Mouse (Mus musculus) MEL (cell line): ENCODE measurements around the gene Pitpnm3. TPM values are rescaled to one million over a fixed set of nuclear protein-coding genes. Genes with fewer than 3 reads are reported as not detected.

ENCODE experiments used
- DNase-seq: peaks from one replicate; pipeline ENCODE4 v3.0.0; 2011; ENCODE audit warnings: low read depth, low spot score
- H3K27ac ChIP-seq: 2 replicates; pipeline ENCODE4 v1.5.1; 2012; ENCODE audit warnings: low read depth, mild to moderate bottlenecking, control low read depth, low read length, moderate library complexity; ENCODE audit not compliant: control insufficient read depth
- H3K27me3 ChIP-seq, 2 experiments: fragments of 150-350 bp in 1 of 2; sonication (generic) in 1 of 2; 2 replicates each; pipeline ENCODE4 v1.6.1; 2012; ENCODE audit warnings: low read length in 2 of 2, mild to moderate bottlenecking in 2 of 2, improper control_type of control experiment in 1 of 2, moderate library complexity in 1 of 2; ENCODE audit not compliant: insufficient read depth in 2 of 2, control insufficient read depth in 1 of 2
- H3K36me3 ChIP-seq, 2 experiments: 2 replicates each; pipeline ENCODE4 v1.6.1; 2012 to 2014; ENCODE audit warnings: low read length in 2 of 2, improper control_type of control experiment in 1 of 2, inconsistent platforms in 1 of 2, mild to moderate bottlenecking in 1 of 2; ENCODE audit not compliant: insufficient read depth in 2 of 2, control insufficient read depth in 1 of 2
- H3K4me1 ChIP-seq, 2 experiments: fragments of 150-350 bp in 1 of 2; sonication (generic) in 1 of 2; 2 replicates each; pipeline ENCODE4 v1.6.1; 2012; ENCODE audit warnings: low read length in 2 of 2, improper control_type of control experiment in 1 of 2, mild to moderate bottlenecking in 1 of 2; ENCODE audit not compliant: insufficient read depth in 2 of 2, control insufficient read depth in 1 of 2
- H3K4me3 ChIP-seq, 2 experiments: fragments of 150-350 bp in 1 of 2; sonication (generic) in 1 of 2; 2 replicates each; pipeline ENCODE4 v1.5.1; 2012; ENCODE audit warnings: low read depth in 2 of 2, low read length in 2 of 2, mild to moderate bottlenecking in 2 of 2, moderate library complexity in 2 of 2, control low read depth in 1 of 2, improper control_type of control experiment in 1 of 2; ENCODE audit not compliant: control insufficient read depth in 1 of 2, insufficient read depth in 1 of 2
- H3K79me2 ChIP-seq: 2 replicates; pipeline ENCODE4 v1.6.1; 2012; ENCODE audit warnings: mild to moderate bottlenecking, low read length, moderate library complexity; ENCODE audit not compliant: control insufficient read depth, poor library complexity, insufficient read depth
- H3K9ac ChIP-seq: 2 replicates; pipeline ENCODE4 v1.6.1; 2012; ENCODE audit warnings: low read depth, mild to moderate bottlenecking, control low read depth, low read length, moderate library complexity; ENCODE audit not compliant: control insufficient read depth, poor library complexity, severe bottlenecking
- H3K9me3 ChIP-seq: fragments of 150-350 bp; sonication (generic); replicated peaks from 2 replicates; pipeline ENCODE4 v1.6.1; 2012; ENCODE audit warnings: mild to moderate bottlenecking, low read length, improper control_type of control experiment, moderate library complexity; ENCODE audit not compliant: insufficient read depth
- CTCF ChIP-seq, 3 experiments: IDR thresholded peaks in 2 of 3; conservative IDR thresholded peaks in 1 of 3; 2 replicates each; pipeline ENCODE4 v1.5.1; 2011 to 2012; ENCODE audit warnings: low read length in 3 of 3, low read depth in 2 of 3, mild to moderate bottlenecking in 2 of 3, improper control_type of control experiment in 1 of 3, inconsistent platforms in 1 of 3, mixed read lengths in 1 of 3, moderate library complexity in 1 of 3; ENCODE audit not compliant: control insufficient read depth in 1 of 3, insufficient read depth in 1 of 3, poor library complexity in 1 of 3, severe bottlenecking in 1 of 3
- E2F4 ChIP-seq: IDR thresholded peaks from 2 replicates; pipeline ENCODE4 v1.6.1; 2011; ENCODE audit warnings: low read depth, low read length, improper control_type of control experiment, borderline replicate concordance
- ELF1 ChIP-seq: IDR thresholded peaks from 2 replicates; pipeline ENCODE4 v1.6.1; 2014; ENCODE audit warnings: low read depth, mild to moderate bottlenecking, inconsistent platforms, low read length, improper control_type of control experiment, moderate library complexity
- EP300 ChIP-seq, 2 experiments: IDR thresholded peaks; 2 replicates each; pipeline ENCODE4 v1.6.1; 2011; ENCODE audit warnings: improper control_type of control experiment in 2 of 2, low read length in 2 of 2, low read depth in 1 of 2, mild to moderate bottlenecking in 1 of 2
- ETS1 ChIP-seq: IDR thresholded peaks from 2 replicates; pipeline ENCODE4 v1.6.1; 2012; ENCODE audit warnings: low read depth, mild to moderate bottlenecking, inconsistent platforms, low read length, improper control_type of control experiment, moderate library complexity
- GATA1 ChIP-seq: IDR thresholded peaks from 2 replicates; pipeline ENCODE4 v1.6.1; 2011; ENCODE audit warnings: low read depth, low read length, improper control_type of control experiment
- KAT2A ChIP-seq: conservative IDR thresholded peaks from 2 replicates; pipeline ENCODE4 v1.6.1; 2012; ENCODE audit warnings: low read depth, low read length, improper control_type of control experiment, inconsistent platforms
- MYC ChIP-seq: IDR thresholded peaks from 2 replicates; pipeline ENCODE4 v1.6.1; 2011; ENCODE audit warnings: low read depth, mild to moderate bottlenecking, low read length, improper control_type of control experiment, moderate library complexity
- SMC3 ChIP-seq: IDR thresholded peaks from 2 replicates; pipeline ENCODE4 v1.6.1; 2011; ENCODE audit warnings: low read depth, low read length, improper control_type of control experiment
- TBP ChIP-seq: IDR thresholded peaks from 2 replicates; pipeline ENCODE4 v1.8.0; 2011; ENCODE audit warnings: low read depth, low read length, improper control_type of control experiment
- USF1 ChIP-seq: IDR thresholded peaks from 2 replicates; pipeline ENCODE4 v1.6.1; 2014; ENCODE audit warnings: low read depth, mild to moderate bottlenecking, inconsistent platforms, low read length, improper control_type of control experiment, moderate library complexity
- ZKSCAN1 ChIP-seq: IDR thresholded peaks from 2 replicates; pipeline ENCODE4 v1.6.1; 2012; ENCODE audit warnings: low read depth, mild to moderate bottlenecking, inconsistent platforms, low read length, improper control_type of control experiment, moderate library complexity
- polyA plus RNA-seq, 2 experiments: library from polyadenylated mRNA; stranded (reverse) in 1 of 2; unstranded in 1 of 2; fragments of >175 nt in 1 of 2; fragments of >200 nt in 1 of 2; gene quantifications; 2 replicates each; pipeline versions ENCODE4 v1.2.1 to v1.2.4; 2012; ENCODE audit warnings: low replicate concordance in 2 of 2, low read depth in 1 of 2; ENCODE audit not compliant: insufficient read length in 2 of 2, insufficient read depth in 1 of 2, missing spikeins in 1 of 2
- total RNA-seq: library from RNA; depleted of rRNA; stranded (reverse); fragments of 300-350 nt; gene quantifications from 2 replicates; pipeline ENCODE4 v1.2.3, GENCODE M21; 2012

The Pitpnm3 gene
- total and polyA plus RNA-seq, 3 experiments = 0.24 TPM; not detected in 2

- peaks cover 0 to 3% of the 10 kb centered on the region in 2 experiments; a peak in 2 of 4 replicates for H3K36me3 ChIP-seq
- no peaks in the 10 kb centered on the region for H3K79me2 ChIP-seq
- peaks cover 5 to 10% of the 10 kb centered on the region in 2 experiments for H3K4me1 ChIP-seq
- no peak overlapping the region for H3K9ac ChIP-seq
- H3K27me3 ChIP-seq = 0 out of 4 replicates have a peak, but pooled peaks cover 0 to 1% of the 10 kb centered on the region in 2 experiments
- H3K4me3 ChIP-seq = no peak overlapping the region
- H3K27ac ChIP-seq = no peak overlapping the region
- TF ChIP-seq ELF1 (no peak), CTCF (IDR thresholded peaks at IDR 0.05 in 2 of 3, conservative IDR thresholded peaks at IDR 0.05 in 1 of 3; ENCODE audit: control insufficient read depth in 1 of 3, insufficient read depth in 1 of 3, low read depth in 2 of 3, low read length in 3 of 3, poor library complexity in 1 of 3, severe bottlenecking in 1 of 3) (peak in 2 of 3 experiments; percentile 9 to 55; a peak in 3 of 6 replicates)
- no peak for DNase-seq
- no peaks in the 10 kb centered on the region for H3K9me3 ChIP-seq
Measured at GRCm38 (mm10) chr11:72016518-72017252, 118.9 kb downstream of the Pitpnm3 start.

DNA sequence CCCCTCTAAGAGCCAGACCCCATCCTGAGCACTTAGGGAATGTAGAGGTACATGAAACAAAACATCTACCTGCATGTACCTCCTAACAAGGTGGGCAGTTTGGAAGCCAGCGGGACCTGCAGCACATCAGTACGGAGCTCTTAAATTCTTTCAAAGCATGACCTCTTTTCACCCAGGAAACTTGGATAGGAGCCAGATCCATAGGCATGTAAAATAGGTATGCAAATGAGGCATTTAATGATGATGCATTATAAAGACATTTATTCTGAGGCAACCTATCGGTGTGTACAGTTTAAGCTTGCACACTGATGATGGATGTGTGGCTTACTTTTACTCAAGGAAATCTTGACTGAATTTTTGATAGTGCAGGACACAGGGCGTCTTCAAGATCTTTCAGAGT lies 120.9 kb downstream of the Pitpnm3 start:
- TF ChIP-seq ETS1 = no peak
- TF ChIP-seq GATA1 = no peak
- no peak for TF ChIP-seq SMC3
- TF ChIP-seq MYC = no peak
- no peak for TF ChIP-seq E2F4
- TF ChIP-seq TBP = no peak
- no peak for TF ChIP-seq EP300 (IDR thresholded peaks at IDR 0.05; ENCODE audit: low read depth in 1 of 2, low read length in 2 of 2)
- TF ChIP-seq ZKSCAN1 = no peak
- no peak for TF ChIP-seq KAT2A
- no peak overlapping the region for H3K9ac ChIP-seq
- DNase-seq = no peak
- H3K27ac ChIP-seq = no peak overlapping the region
- H3K36me3 ChIP-seq = no peaks in the 10 kb centered on the region
- H3K9me3 ChIP-seq = no peaks in the 10 kb centered on the region
- 0 out of 4 replicates have a peak, but pooled peaks cover 0 to 2% of the 10 kb centered on the region in 2 experiments for H3K27me3 ChIP-seq
- no peaks in the 10 kb centered on the region for H3K79me2 ChIP-seq
- H3K4me3 ChIP-seq = no peak overlapping the region
- no peaks in the 10 kb centered on the region for H3K4me1 ChIP-seq

DNA sequence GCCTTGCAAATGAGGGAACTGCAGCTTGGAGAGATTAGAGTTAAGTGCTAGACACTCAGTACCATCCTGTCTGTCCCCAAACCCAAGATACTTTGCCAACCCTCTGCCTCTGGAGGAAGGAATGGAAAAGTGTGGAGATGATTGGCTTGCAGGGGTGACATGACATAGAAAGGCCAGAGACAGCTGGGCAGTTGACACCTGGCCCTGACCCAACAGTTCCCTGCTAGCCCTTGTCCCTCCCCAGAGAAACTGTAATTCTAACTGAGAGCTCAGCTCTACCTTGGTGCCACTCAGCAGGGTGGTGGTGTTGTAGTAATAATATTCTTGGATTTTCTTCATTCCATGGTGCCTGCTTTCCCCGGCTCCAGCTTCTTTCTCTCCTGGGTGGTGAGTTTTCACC lies 123.6 kb downstream of the Pitpnm3 start:
- Histone ChIP-seq H3K36me3 (no peaks in the 10 kb centered on the region), H3K27ac (no peak overlapping the region), H3K4me3 (no peak overlapping the region), H3K79me2 (no peaks in the 10 kb centered on the region), H3K4me1 (no peaks in the 10 kb centered on the region), H3K27me3 (0 out of 4 replicates have a peak, but pooled peaks cover 0 to 2% of the 10 kb centered on the region in 2 experiments), H3K9me3 (no peaks in the 10 kb centered on the region), H3K9ac (no peak overlapping the region)
- no peak for DNase-seq
- no peak for TF ChIP-seq USF1
- TF ChIP-seq ZKSCAN1 = no peak
- TF ChIP-seq, all 39 proteins: peak for 0
